Mouse (Mus musculus): ENCODE data around the gene Rapgef4. TPM values are rescaled to one million over a fixed set of nuclear protein-coding genes. Genes with fewer than 3 reads are reported as not detected.
"Not testable (repeated sequence)": the region's sequence is repeated elsewhere in the genome, so short reads cannot be mapped to it uniquely, and the experiment has no call there.

Rapgef4 gene
- total RNA-seq, 2 experiments from 2014 or later, result 166 to 168 TPM

- intact Hi-C loops (cut with DNase I), result no loop called here
- no peak for DNase-seq (ENCODE audit: extremely low spot score in 1 of 2, low spot score in 2 of 2)
Measured at GRCm38 (mm10) chr2:72050451-72050850, 69.4 kb downstream of the Rapgef4 start.

GRCm38 (mm10) chr2:72054280-72054679 lies 73.2 kb downstream of the Rapgef4 start:
- intact Hi-C loops (cut with DNase I), result no loop called here
- DNase-seq (ENCODE audit: extremely low spot score in 1 of 2, low spot score in 2 of 2), result peak in 1 of 2 experiments; percentile 36

- intact Hi-C loops (cut with DNase I), result no loop called here
- DNase-seq (ENCODE audit: extremely low spot score in 1 of 2, low spot score in 2 of 2), result no peak
Measured at GRCm38 (mm10) chr2:72054736-72055135, 73.7 kb downstream of the Rapgef4 start.

- DNase-seq (ENCODE audit: extremely low spot score in 1 of 2, low spot score in 2 of 2), result no peak
- intact Hi-C loops (cut with DNase I), result no loop called here
Measured at GRCm38 (mm10) chr2:72055476-72055875, 74.4 kb downstream of the Rapgef4 start.

GRCm38 (mm10) chr2:72056081-72056874 lies 75.2 kb downstream of the Rapgef4 start:
- intact Hi-C loops (cut with DNase I), result no loop called here
- no peak for DNase-seq (ENCODE audit: extremely low spot score in 1 of 2, low spot score in 2 of 2)

GRCm38 (mm10) chr2:72062931-72063330 lies 81.9 kb downstream of the Rapgef4 start:
- intact Hi-C loops (cut with DNase I), result no loop called here
- DNase-seq (ENCODE audit: extremely low spot score in 1 of 2, low spot score in 2 of 2), result no peak

- intact Hi-C loops (cut with DNase I), result no loop called here
- DNase-seq (ENCODE audit: extremely low spot score in 1 of 2, low spot score in 2 of 2), result no peak
Measured at GRCm38 (mm10) chr2:72068505-72068904, 87.5 kb downstream of the Rapgef4 start.

GRCm38 (mm10) chr2:72070086-72070485 lies 89.0 kb downstream of the Rapgef4 start:
- intact Hi-C loops (cut with DNase I), result no loop called here
- DNase-seq (ENCODE audit: extremely low spot score in 1 of 2, low spot score in 2 of 2), result peak in 1 of 2 experiments; percentile 49

GRCm38 (mm10) chr2:72073121-72073520 lies 92.1 kb downstream of the Rapgef4 start:
- DNase-seq (ENCODE audit: extremely low spot score in 1 of 2, low spot score in 2 of 2); intact Hi-C loops (cut with DNase I): not testable (repeated sequence)

- peak in 1 of 2 experiments; percentile 44 for DNase-seq (ENCODE audit: extremely low spot score in 1 of 2, low spot score in 2 of 2)
- intact Hi-C loops (cut with DNase I), result no loop called here
Measured at GRCm38 (mm10) chr2:72074999-72075561, 94.0 kb downstream of the Rapgef4 start.

GRCm38 (mm10) chr2:72077490-72078139 lies 96.6 kb downstream of the Rapgef4 start:
- intact Hi-C loops (cut with DNase I), result no loop called here

GRCm38 (mm10) chr2:72078140-72078521 lies 97.1 kb downstream of the Rapgef4 start:
- DNase-seq (ENCODE audit: extremely low spot score in 1 of 2, low spot score in 2 of 2), result no peak
- intact Hi-C loops (cut with DNase I), result no loop called here

More at GRCm38 (mm10) chr2:72077490-72078139, 96.6 kb downstream of the Rapgef4 start:
- no peak for DNase-seq (ENCODE audit: extremely low spot score in 1 of 2, low spot score in 2 of 2)

GRCm38 (mm10) chr2:72079110-72079509 lies 98.1 kb downstream of the Rapgef4 start:
- intact Hi-C loops (cut with DNase I), result no loop called here
- DNase-seq (ENCODE audit: extremely low spot score in 1 of 2, low spot score in 2 of 2), result no peak

- intact Hi-C loops (cut with DNase I), result no loop called here
- DNase-seq (ENCODE audit: extremely low spot score in 1 of 2, low spot score in 2 of 2), result no peak
Measured at GRCm38 (mm10) chr2:72082846-72083245, 101.8 kb downstream of the Rapgef4 start.

GRCm38 (mm10) chr2:72088886-72089285 lies 107.8 kb downstream of the Rapgef4 start:
- no peak for DNase-seq (ENCODE audit: extremely low spot score in 1 of 2, low spot score in 2 of 2)
- intact Hi-C loops (cut with DNase I), result no loop called here

- intact Hi-C loops (cut with DNase I), result no loop called here
- no peak for DNase-seq (ENCODE audit: extremely low spot score in 1 of 2, low spot score in 2 of 2)
Measured at GRCm38 (mm10) chr2:72090061-72090460, 109.0 kb downstream of the Rapgef4 start.

- DNase-seq (ENCODE audit: extremely low spot score in 1 of 2, low spot score in 2 of 2), result no peak
- intact Hi-C loops (cut with DNase I), result no loop called here
Measured at GRCm38 (mm10) chr2:72092046-72092445, 111.0 kb downstream of the Rapgef4 start.

GRCm38 (mm10) chr2:72093402-72094037 lies 112.5 kb downstream of the Rapgef4 start:
- DNase-seq (ENCODE audit: extremely low spot score in 1 of 2, low spot score in 2 of 2), result no peak
- intact Hi-C loops (cut with DNase I), result no loop called here

- DNase-seq (ENCODE audit: extremely low spot score in 1 of 2, low spot score in 2 of 2), result no peak
- intact Hi-C loops (cut with DNase I), result no loop called here
Measured at GRCm38 (mm10) chr2:72094038-72094437, 113.0 kb downstream of the Rapgef4 start.

Measured in left cerebral cortex, postnatal 10 days (tissue).